Mouse (Mus musculus) embryonic facial prominence, embryonic 11.5 days (tissue): ENCODE measurements at regions not wholly inside any gene's neighbourhood (a gene's known extent, or its start where the extent isn't known, plus 50 kb on each side); places are given as distances from the start of the nearest gene placed in this dataset.

Source experiments
- ATAC-seq: fragments of 200-750 bp; cut with Nextera tagmentation; replicated peaks from 2 replicates; pipeline ENCODE4 v1.8.0; 2017; ENCODE audit warnings: low read depth; ENCODE audit not compliant: insufficient number of reproducible peaks, low FRiP score, low TSS enrichment
- DNase-seq: peaks from one replicate; pipeline ENCODE4 v3.0.0-alpha.2; 2015; ENCODE audit warnings: low spot score
- H3K27ac ChIP-seq: fragments of 300-500 bp; sonication (generic); replicated peaks from 2 replicates; pipeline ENCODE4 v1.5.1; 2014; ENCODE audit warnings: mild to moderate bottlenecking, low read depth, low read length, control low read depth
- H3K27me3 ChIP-seq: fragments of 300-500 bp; sonication (generic); 2 replicates; pipeline ENCODE4 v1.6.1; 2014; ENCODE audit warnings: mild to moderate bottlenecking, low read length, moderate library complexity, mixed read lengths; ENCODE audit not compliant: control insufficient read depth, insufficient read depth
- H3K36me3 ChIP-seq: fragments of 300-500 bp; sonication (generic); replicated peaks from 2 replicates; pipeline ENCODE4 v1.6.1; 2014; ENCODE audit warnings: low read depth, mild to moderate bottlenecking, low read length, moderate library complexity, mixed read lengths; ENCODE audit not compliant: control insufficient read depth, insufficient read depth
- H3K4me1 ChIP-seq: fragments of 300-500 bp; sonication (generic); 2 replicates; pipeline ENCODE4 v1.6.1; 2014; ENCODE audit warnings: low read length, mixed read lengths; ENCODE audit not compliant: control insufficient read depth, insufficient read depth
- H3K4me2 ChIP-seq: fragments of 300-500 bp; sonication (generic); 2 replicates; pipeline ENCODE4 v1.6.1; 2014; ENCODE audit warnings: low read depth, mild to moderate bottlenecking, control low read depth, low read length, moderate library complexity
- H3K4me3 ChIP-seq: fragments of 300-500 bp; sonication (generic); 2 replicates; pipeline ENCODE4 v1.5.1; 2014; ENCODE audit warnings: low read depth, low read length, control low read depth
- H3K9ac ChIP-seq: fragments of 300-500 bp; sonication (generic); replicated peaks from 2 replicates; pipeline ENCODE4 v1.6.1; 2014; ENCODE audit warnings: mild to moderate bottlenecking, control low read depth, low read length
- H3K9me3 ChIP-seq: fragments of 300-500 bp; sonication (generic); replicated peaks from 2 replicates; pipeline ENCODE4 v1.6.1; 2016; ENCODE audit warnings: mild to moderate bottlenecking, low read length, inconsistent platforms, mixed read lengths; ENCODE audit not compliant: control insufficient read depth
- WGBS: fragments of 180-500 bp; shearing (Covaris S2); extraction: QIAGEN DNeasy Blood & Tissue Kit; methylation state at CpG from one replicate; pipeline ENCODE4 v1.1.7; 2014; 5-methylcytosine and 5-hydroxymethylcytosine counted together

- ATAC-seq (no peak), DNase-seq (no peak)
- Histone ChIP-seq H3K9me3 (no peaks in the 10 kb centered on the region), H3K27ac (no peak overlapping the region), H3K36me3 (no peaks in the 10 kb centered on the region), H3K4me2 (no peak overlapping the region), H3K4me1 (no peaks in the 10 kb centered on the region), H3K9ac (no peak overlapping the region), H3K27me3 (no peaks in the 10 kb centered on the region), H3K4me3 (no peak overlapping the region)
- 88% methylated on average over 5 of the region's 5 CpGs for WGBS
Measured at GRCm38 (mm10) chr16:77359190-77359589, 242.7 kb downstream of the Gm11146 start.

- Histone ChIP-seq H3K36me3 (no peaks in the 10 kb centered on the region), H3K4me2 (no peak overlapping the region), H3K9ac (no peak overlapping the region), H3K27ac (no peak overlapping the region), H3K27me3 (no peaks in the 10 kb centered on the region), H3K9me3 (no peaks in the 10 kb centered on the region), H3K4me3 (no peak overlapping the region), H3K4me1 (no peaks in the 10 kb centered on the region)
- WGBS = 52% methylated on average over 5 of the region's 5 CpGs
- ATAC-seq (no peak), DNase-seq (peak; percentile 60)
Measured at GRCm38 (mm10) chr16:77355260-77355659, 246.6 kb downstream of the Gm11146 start.

GRCm38 (mm10) chr16:77354201-77354712 is 247.6 kb downstream of the Gm11146 start:
- no peak for DNase-seq
- H3K4me1 ChIP-seq = no peaks in the 10 kb centered on the region
- ATAC-seq = no peak
- no peak overlapping the region for H3K27ac ChIP-seq
- H3K36me3 ChIP-seq = no peaks in the 10 kb centered on the region
- H3K9ac ChIP-seq = no peak overlapping the region
- H3K27me3 ChIP-seq = no peaks in the 10 kb centered on the region
- WGBS = 85% methylated on average over 3 of the region's 3 CpGs
- no peak overlapping the region for H3K4me3 ChIP-seq
- H3K9me3 ChIP-seq = no peaks in the 10 kb centered on the region
- no peak overlapping the region for H3K4me2 ChIP-seq

GRCm38 (mm10) chr16:77346128-77346527 is 255.8 kb downstream of the Gm11146 start:
- H3K4me3 ChIP-seq = no peak overlapping the region
- no peaks in the 10 kb centered on the region for H3K4me1 ChIP-seq
- no peaks in the 10 kb centered on the region for H3K27me3 ChIP-seq
- 85% methylated on average over 7 of the region's 7 CpGs for WGBS
- ATAC-seq (no peak), DNase-seq (no peak)
- no peaks in the 10 kb centered on the region for H3K9me3 ChIP-seq
- no peak overlapping the region for H3K9ac ChIP-seq
- no peak overlapping the region for H3K4me2 ChIP-seq
- no peaks in the 10 kb centered on the region for H3K36me3 ChIP-seq
- no peak overlapping the region for H3K27ac ChIP-seq

GRCm38 (mm10) chr16:77332285-77332684 is 269.6 kb downstream of the Gm11146 start:
- Histone ChIP-seq H3K27me3 (no peaks in the 10 kb centered on the region), H3K4me1 (no peaks in the 10 kb centered on the region; the same call in 1 of the 2 replicates), H3K4me2 (0 out of 2 replicates have a peak overlapping the region, but pooled peaks have one; percentile 2), H3K9ac (no peak overlapping the region), H3K27ac (no peak overlapping the region), H3K4me3 (no peak overlapping the region), H3K9me3 (no peaks in the 10 kb centered on the region), H3K36me3 (no peaks in the 10 kb centered on the region)
- ATAC-seq (no peak), DNase-seq (no peak)
- WGBS = 64% methylated on average over 6 of the region's 6 CpGs

- peak overlapping the region; percentile 50 for H3K4me3 ChIP-seq
- H3K27ac ChIP-seq = peak overlapping the region; percentile 23; the same call in 1 of the 2 replicates
- no peaks in the 10 kb centered on the region for H3K27me3 ChIP-seq
- H3K9me3 ChIP-seq = no peaks in the 10 kb centered on the region
- no peaks in the 10 kb centered on the region; the same call in 1 of the 2 replicates for H3K4me1 ChIP-seq
- peak; percentile 82 for DNase-seq
- H3K4me2 ChIP-seq = peak overlapping the region; percentile 38
- peak overlapping the region; percentile 61 for H3K9ac ChIP-seq
- 10% methylated on average over 8 of the region's 8 CpGs for WGBS
- ATAC-seq = no peak
- H3K36me3 ChIP-seq = no peaks in the 10 kb centered on the region
Measured at GRCm38 (mm10) chr16:77330996-77331395, 270.9 kb downstream of the Gm11146 start.

- Histone ChIP-seq H3K27ac (peak overlapping the region; percentile 78), H3K36me3 (no peaks in the 10 kb centered on the region), H3K4me1 (no peaks in the 10 kb centered on the region; the same call in 1 of the 2 replicates), H3K27me3 (no peaks in the 10 kb centered on the region), H3K9me3 (no peaks in the 10 kb centered on the region), H3K4me2 (peak overlapping the region; percentile 45), H3K4me3 (peak overlapping the region; percentile 50), H3K9ac (peak overlapping the region; percentile 81)
- 9% methylated on average over 10 of the region's 10 CpGs for WGBS
- no peak for ATAC-seq
- DNase-seq = peak; percentile 63
Measured at GRCm38 (mm10) chr16:77329711-77330530, 272.0 kb downstream of the Gm11146 start.

GRCm38 (mm10) chr16:77329160-77329691 is 272.7 kb downstream of the Gm11146 start:
- 4% methylated on average over 17 of the region's 17 CpGs for WGBS
- Histone ChIP-seq H3K9ac (peak overlapping the region; percentile 81), H3K27me3 (no peaks in the 10 kb centered on the region), H3K36me3 (no peaks in the 10 kb centered on the region), H3K4me1 (no peaks in the 10 kb centered on the region; the same call in 1 of the 2 replicates), H3K9me3 (no peaks in the 10 kb centered on the region), H3K4me3 (peak overlapping the region; percentile 50), H3K4me2 (peak overlapping the region; percentile 45), H3K27ac (peak overlapping the region; percentile 78)
- DNase-seq = peak; percentile 78
- ATAC-seq = peak; percentile 61; the same call in 1 of the 2 replicates
